Mouse (Mus musculus): Measurements from ENCODE around the gene Zfp787. TPM values are rescaled to one million over a fixed set of nuclear protein-coding genes. Genes with fewer than 3 reads are reported as not detected.
A peak's percentile ranks its signal among the peaks of the same experiment; 100 is the strongest.

Gene Zfp787
- polyA plus RNA-seq, 1 experiment from 2014 or later: 31.8 TPM

- WGBS: 94% methylated on average over 1 of the region's 1 CpGs
- Histone ChIP-seq H3K9me3 (0 out of 2 replicates have a peak, but pooled peaks cover 7% of the 10 kb centered on the region), H3K4me3 (no peak overlapping the region), H3K4me1 (replicated peaks) (peaks cover 26% of the 10 kb centered on the region), H3K36me3 (peaks cover 3% of the 10 kb centered on the region; the same call in 1 of the 2 replicates), H3K27ac (no peak overlapping the region), H3K27me3 (ENCODE audit: insufficient read depth, poor library complexity, severe bottlenecking) (no peaks in the 10 kb centered on the region)
- DNase-seq (ENCODE audit: low spot score): no peak
Measured at GRCm38 (mm10) chr7:6157479-6157878, 1.7 kb upstream of the Zfp787 start.

GRCm38 (mm10) chr7:6156901-6157472, 1.2 kb upstream of the Zfp787 start:
- Histone ChIP-seq H3K9me3 (0 out of 2 replicates have a peak, but pooled peaks cover 7% of the 10 kb centered on the region), H3K36me3 (peaks cover 3% of the 10 kb centered on the region; the same call in 1 of the 2 replicates), H3K4me3 (peak overlapping the region; percentile 90), H3K27me3 (ENCODE audit: insufficient read depth, poor library complexity, severe bottlenecking) (no peaks in the 10 kb centered on the region), H3K27ac (peak overlapping the region; percentile 95; the same call in 1 of the 2 replicates), H3K4me1 (replicated peaks) (peaks cover 26% of the 10 kb centered on the region)
- 72% methylated on average over 9 of the region's 9 CpGs for WGBS
- DNase-seq (ENCODE audit: low spot score): no peak

- Histone ChIP-seq H3K9me3 (0 out of 2 replicates have a peak, but pooled peaks cover 7% of the 10 kb centered on the region), H3K27me3 (ENCODE audit: insufficient read depth, poor library complexity, severe bottlenecking) (no peaks in the 10 kb centered on the region), H3K4me1 (replicated peaks) (peaks cover 26% of the 10 kb centered on the region), H3K4me3 (peak overlapping the region; percentile 90), H3K27ac (peak overlapping the region; percentile 95), H3K36me3 (peaks cover 3% of the 10 kb centered on the region; the same call in 1 of the 2 replicates)
- under 1% methylated on average over 83 of the region's 85 CpGs for WGBS
- DNase-seq (ENCODE audit: low spot score): peak; percentile 86
Measured at GRCm38 (mm10) chr7:6155031-6155872, 545 bp downstream of the Zfp787 start.

GRCm38 (mm10) chr7:6154164-6154563, 1.6 kb downstream of the Zfp787 start:
- peak overlapping the region; percentile 90 for H3K4me3 ChIP-seq
- WGBS: 89% methylated on average over 5 of the region's 5 CpGs
- no peaks in the 10 kb centered on the region for H3K27me3 ChIP-seq (ENCODE audit: insufficient read depth, poor library complexity, severe bottlenecking)
- H3K9me3 ChIP-seq: 0 out of 2 replicates have a peak, but pooled peaks cover 7% of the 10 kb centered on the region
- no peak overlapping the region for H3K27ac ChIP-seq
- peaks cover 3% of the 10 kb centered on the region; the same call in 1 of the 2 replicates for H3K36me3 ChIP-seq
- peaks cover 26% of the 10 kb centered on the region for H3K4me1 ChIP-seq (replicated peaks)
- no peak for DNase-seq (ENCODE audit: low spot score)

- peaks cover 26% of the 10 kb centered on the region for H3K4me1 ChIP-seq (replicated peaks)
- 95% methylated on average over 3 of the region's 3 CpGs for WGBS
- H3K4me3 ChIP-seq: no peak overlapping the region
- no peak overlapping the region for H3K27ac ChIP-seq
- no peak for DNase-seq (ENCODE audit: low spot score)
- H3K27me3 ChIP-seq (ENCODE audit: insufficient read depth, poor library complexity, severe bottlenecking): no peaks in the 10 kb centered on the region
- H3K9me3 ChIP-seq: 0 out of 2 replicates have a peak, but pooled peaks cover 7% of the 10 kb centered on the region
- H3K36me3 ChIP-seq: peaks cover 3% of the 10 kb centered on the region; the same call in 1 of the 2 replicates
Measured at GRCm38 (mm10) chr7:6153131-6153530, 2.7 kb downstream of the Zfp787 start.

- Histone ChIP-seq H3K9me3 (0 out of 2 replicates have a peak, but pooled peaks cover 7% of the 10 kb centered on the region), H3K27ac (no peak overlapping the region), H3K27me3 (ENCODE audit: insufficient read depth, poor library complexity, severe bottlenecking) (no peaks in the 10 kb centered on the region), H3K4me3 (no peak overlapping the region), H3K36me3 (peaks cover 3% of the 10 kb centered on the region; the same call in 1 of the 2 replicates), H3K4me1 (replicated peaks) (peaks cover 26% of the 10 kb centered on the region)
- DNase-seq (ENCODE audit: low spot score): no peak
- 91% methylated on average over 3 of the region's 3 CpGs for WGBS
Measured at GRCm38 (mm10) chr7:6152036-6152435, 3.8 kb downstream of the Zfp787 start.

GRCm38 (mm10) chr7:6151266-6151665, 4.5 kb downstream of the Zfp787 start:
- H3K27me3 ChIP-seq (ENCODE audit: insufficient read depth, poor library complexity, severe bottlenecking): no peaks in the 10 kb centered on the region
- H3K36me3 ChIP-seq: peaks cover 3% of the 10 kb centered on the region; the same call in 1 of the 2 replicates
- 96% methylated on average over 1 of the region's 1 CpGs for WGBS
- 0 out of 2 replicates have a peak, but pooled peaks cover 7% of the 10 kb centered on the region for H3K9me3 ChIP-seq
- DNase-seq (ENCODE audit: low spot score): no peak
- no peak overlapping the region for H3K4me3 ChIP-seq
- peaks cover 20% of the 10 kb centered on the region for H3K4me1 ChIP-seq (replicated peaks)
- no peak overlapping the region for H3K27ac ChIP-seq

GRCm38 (mm10) chr7:6147688-6148087, 8.1 kb downstream of the Zfp787 start:
- H3K4me3 ChIP-seq: no peak overlapping the region
- no peaks in the 10 kb centered on the region for H3K27me3 ChIP-seq (ENCODE audit: insufficient read depth, poor library complexity, severe bottlenecking)
- WGBS: 88% methylated on average over 5 of the region's 5 CpGs
- DNase-seq (ENCODE audit: low spot score): no peak
- H3K9me3 ChIP-seq: no peaks in the 10 kb centered on the region
- no peak overlapping the region for H3K27ac ChIP-seq
- peaks cover 4% of the 10 kb centered on the region for H3K36me3 ChIP-seq
- no peaks in the 10 kb centered on the region for H3K4me1 ChIP-seq (replicated peaks)

GRCm38 (mm10) chr7:6146982-6147325, 8.8 kb downstream of the Zfp787 start:
- H3K27ac ChIP-seq: no peak overlapping the region
- 89% methylated on average over 2 of the region's 2 CpGs for WGBS

GRCm38 (mm10) chr7:6146194-6146981, 9.4 kb downstream of the Zfp787 start:
- Histone ChIP-seq H3K9me3 (no peaks in the 10 kb centered on the region), H3K27ac (no peak overlapping the region), H3K4me3 (no peak overlapping the region), H3K4me1 (replicated peaks) (no peaks in the 10 kb centered on the region), H3K36me3 (peaks cover 13% of the 10 kb centered on the region), H3K27me3 (ENCODE audit: insufficient read depth, poor library complexity, severe bottlenecking) (no peaks in the 10 kb centered on the region)
- 91% methylated on average over 7 of the region's 7 CpGs for WGBS
- DNase-seq (ENCODE audit: low spot score): no peak

More at GRCm38 (mm10) chr7:6146982-6147325, 8.8 kb downstream of the Zfp787 start:
- H3K36me3 ChIP-seq: peaks cover 7% of the 10 kb centered on the region
- H3K4me1 ChIP-seq (replicated peaks): no peaks in the 10 kb centered on the region
- no peaks in the 10 kb centered on the region for H3K9me3 ChIP-seq
- H3K4me3 ChIP-seq: no peak overlapping the region
- no peak for DNase-seq (ENCODE audit: low spot score)
- no peaks in the 10 kb centered on the region for H3K27me3 ChIP-seq (ENCODE audit: insufficient read depth, poor library complexity, severe bottlenecking)

- H3K36me3 ChIP-seq: peaks cover 18% of the 10 kb centered on the region
- H3K27me3 ChIP-seq (ENCODE audit: insufficient read depth, poor library complexity, severe bottlenecking): no peaks in the 10 kb centered on the region
- no peaks in the 10 kb centered on the region for H3K9me3 ChIP-seq
- no peaks in the 10 kb centered on the region for H3K4me1 ChIP-seq (replicated peaks)
- no peak overlapping the region for H3K27ac ChIP-seq
- DNase-seq (ENCODE audit: low spot score): no peak
- H3K4me3 ChIP-seq: no peak overlapping the region
- 94% methylated on average over 8 of the region's 8 CpGs for whole genome bisulfite sequencing
Measured at GRCm38 (mm10) chr7:6145423-6146188, 10.2 kb downstream of the Zfp787 start.

GRCm38 (mm10) chr7:6143991-6144531, 11.7 kb downstream of the Zfp787 start:
- Histone ChIP-seq H3K4me3 (no peak overlapping the region), H3K9me3 (no peaks in the 10 kb centered on the region), H3K27me3 (ENCODE audit: insufficient read depth, poor library complexity, severe bottlenecking) (no peaks in the 10 kb centered on the region), H3K27ac (no peak overlapping the region), H3K36me3 (peaks cover 33% of the 10 kb centered on the region), H3K4me1 (replicated peaks) (no peaks in the 10 kb centered on the region)
- 90% methylated on average over 2 of the region's 2 CpGs for WGBS
- no peak for DNase-seq (ENCODE audit: low spot score)

Data from hindbrain, embryonic 10.5 days (tissue).